Mouse (Mus musculus) MEL (cell line): Measurements from ENCODE around the gene Olfr713. TPM values are rescaled to one million over a fixed set of nuclear protein-coding genes. Genes with fewer than 3 reads are reported as not detected.

Experiments
- DNase-seq: peaks from one replicate; pipeline ENCODE4 v3.0.0; 2011; ENCODE audit warnings: low read depth, low spot score
- H3K27ac ChIP-seq: 2 replicates; pipeline ENCODE4 v1.5.1; 2012; ENCODE audit warnings: low read depth, mild to moderate bottlenecking, control low read depth, low read length, moderate library complexity; ENCODE audit not compliant: control insufficient read depth
- H3K27me3 ChIP-seq, 2 experiments: fragments of 150-350 bp in 1 of 2; sonication (generic) in 1 of 2; 2 replicates each; pipeline ENCODE4 v1.6.1; 2012; ENCODE audit warnings: low read length in 2 of 2, mild to moderate bottlenecking in 2 of 2, improper control_type of control experiment in 1 of 2, moderate library complexity in 1 of 2; ENCODE audit not compliant: insufficient read depth in 2 of 2, control insufficient read depth in 1 of 2
- H3K36me3 ChIP-seq, 2 experiments: 2 replicates each; pipeline ENCODE4 v1.6.1; 2012 to 2014; ENCODE audit warnings: low read length in 2 of 2, improper control_type of control experiment in 1 of 2, inconsistent platforms in 1 of 2, mild to moderate bottlenecking in 1 of 2; ENCODE audit not compliant: insufficient read depth in 2 of 2, control insufficient read depth in 1 of 2
- H3K4me1 ChIP-seq, 2 experiments: fragments of 150-350 bp in 1 of 2; sonication (generic) in 1 of 2; 2 replicates each; pipeline ENCODE4 v1.6.1; 2012; ENCODE audit warnings: low read length in 2 of 2, improper control_type of control experiment in 1 of 2, mild to moderate bottlenecking in 1 of 2; ENCODE audit not compliant: insufficient read depth in 2 of 2, control insufficient read depth in 1 of 2
- H3K4me3 ChIP-seq, 2 experiments: fragments of 150-350 bp in 1 of 2; sonication (generic) in 1 of 2; 2 replicates each; pipeline ENCODE4 v1.5.1; 2012; ENCODE audit warnings: low read depth in 2 of 2, low read length in 2 of 2, mild to moderate bottlenecking in 2 of 2, moderate library complexity in 2 of 2, control low read depth in 1 of 2, improper control_type of control experiment in 1 of 2; ENCODE audit not compliant: control insufficient read depth in 1 of 2, insufficient read depth in 1 of 2
- H3K79me2 ChIP-seq: 2 replicates; pipeline ENCODE4 v1.6.1; 2012; ENCODE audit warnings: mild to moderate bottlenecking, low read length, moderate library complexity; ENCODE audit not compliant: control insufficient read depth, poor library complexity, insufficient read depth
- H3K9ac ChIP-seq: 2 replicates; pipeline ENCODE4 v1.6.1; 2012; ENCODE audit warnings: low read depth, mild to moderate bottlenecking, control low read depth, low read length, moderate library complexity; ENCODE audit not compliant: control insufficient read depth, poor library complexity, severe bottlenecking
- H3K9me3 ChIP-seq: fragments of 150-350 bp; sonication (generic); replicated peaks from 2 replicates; pipeline ENCODE4 v1.6.1; 2012; ENCODE audit warnings: mild to moderate bottlenecking, low read length, improper control_type of control experiment, moderate library complexity; ENCODE audit not compliant: insufficient read depth
- CHD1 ChIP-seq: IDR thresholded peaks from 2 replicates; pipeline ENCODE4 v1.6.1; 2012; ENCODE audit warnings: low read depth, mild to moderate bottlenecking, inconsistent platforms, low read length, improper control_type of control experiment
- CHD2 ChIP-seq: IDR thresholded peaks from 2 replicates; pipeline ENCODE4 v1.6.1; 2011; ENCODE audit warnings: low read length, improper control_type of control experiment
- CTCF ChIP-seq, 3 experiments: IDR thresholded peaks in 2 of 3; conservative IDR thresholded peaks in 1 of 3; 2 replicates each; pipeline ENCODE4 v1.5.1; 2011 to 2012; ENCODE audit warnings: low read length in 3 of 3, low read depth in 2 of 3, mild to moderate bottlenecking in 2 of 3, improper control_type of control experiment in 1 of 3, inconsistent platforms in 1 of 3, mixed read lengths in 1 of 3, moderate library complexity in 1 of 3; ENCODE audit not compliant: control insufficient read depth in 1 of 3, insufficient read depth in 1 of 3, poor library complexity in 1 of 3, severe bottlenecking in 1 of 3
- EP300 ChIP-seq, 2 experiments: IDR thresholded peaks; 2 replicates each; pipeline ENCODE4 v1.6.1; 2011; ENCODE audit warnings: improper control_type of control experiment in 2 of 2, low read length in 2 of 2, low read depth in 1 of 2, mild to moderate bottlenecking in 1 of 2
- ETS1 ChIP-seq: IDR thresholded peaks from 2 replicates; pipeline ENCODE4 v1.6.1; 2012; ENCODE audit warnings: low read depth, mild to moderate bottlenecking, inconsistent platforms, low read length, improper control_type of control experiment, moderate library complexity
- GATA1 ChIP-seq: IDR thresholded peaks from 2 replicates; pipeline ENCODE4 v1.6.1; 2011; ENCODE audit warnings: low read depth, low read length, improper control_type of control experiment
- HCFC1 ChIP-seq: IDR thresholded peaks from 2 replicates; pipeline ENCODE4 v1.6.1; 2012; ENCODE audit warnings: low read depth, mild to moderate bottlenecking, inconsistent platforms, low read length, improper control_type of control experiment, moderate library complexity
- MAX ChIP-seq: IDR thresholded peaks from 2 replicates; pipeline ENCODE4 v1.6.1; 2011; ENCODE audit warnings: low read length, improper control_type of control experiment
- MAZ ChIP-seq: IDR thresholded peaks from 2 replicates; pipeline ENCODE4 v1.6.1; 2012; ENCODE audit warnings: low read depth, mild to moderate bottlenecking, inconsistent platforms, low read length, improper control_type of control experiment
- MXI1 ChIP-seq: IDR thresholded peaks from 2 replicates; pipeline ENCODE4 v1.6.1; 2011; ENCODE audit warnings: mild to moderate bottlenecking, low read depth, low read length, improper control_type of control experiment
- NELFE ChIP-seq: IDR thresholded peaks from 2 replicates; pipeline ENCODE4 v1.6.1; 2011; ENCODE audit warnings: low read depth, low read length, improper control_type of control experiment
- NRF1 ChIP-seq: IDR thresholded peaks from 2 replicates; pipeline ENCODE4 v1.6.1; 2014; ENCODE audit warnings: low read depth, mild to moderate bottlenecking, inconsistent platforms, low read length, improper control_type of control experiment, moderate library complexity; ENCODE audit not compliant: poor library complexity, insufficient read depth, severe bottlenecking
- POLR2AphosphoS2 ChIP-seq: IDR thresholded peaks from 2 replicates; pipeline ENCODE4 v1.6.1; 2011; ENCODE audit warnings: low read length, improper control_type of control experiment
- POLR2AphosphoS5 ChIP-seq: IDR thresholded peaks from 2 replicates; pipeline ENCODE4 v1.6.1; 2012; ENCODE audit warnings: low read depth, borderline replicate concordance, mild to moderate bottlenecking, inconsistent platforms, low read length, moderate library complexity, mixed read lengths
- RAD21 ChIP-seq: IDR thresholded peaks from 2 replicates; pipeline ENCODE4 v1.6.1; 2011; ENCODE audit warnings: mild to moderate bottlenecking, low read depth, low read length, improper control_type of control experiment
- RCOR1 ChIP-seq: IDR thresholded peaks from 2 replicates; pipeline ENCODE4 v1.6.1; 2012; ENCODE audit warnings: low read depth, mild to moderate bottlenecking, inconsistent platforms, low read length, improper control_type of control experiment
- SIN3A ChIP-seq: IDR thresholded peaks from 2 replicates; pipeline ENCODE4 v1.6.1; 2012; ENCODE audit warnings: low read length, improper control_type of control experiment, inconsistent platforms
- SMC3 ChIP-seq: IDR thresholded peaks from 2 replicates; pipeline ENCODE4 v1.6.1; 2011; ENCODE audit warnings: low read depth, low read length, improper control_type of control experiment
- TAL1 ChIP-seq: IDR thresholded peaks from 2 replicates; pipeline ENCODE4 v1.6.1; 2012; ENCODE audit warnings: mild to moderate bottlenecking, inconsistent platforms, low read length, moderate library complexity, mixed read lengths
- TCF12 ChIP-seq: IDR thresholded peaks from 2 replicates; pipeline ENCODE4 v1.6.1; 2014; ENCODE audit warnings: low read depth, mild to moderate bottlenecking, inconsistent platforms, low read length, improper control_type of control experiment, moderate library complexity
- USF2 ChIP-seq, 2 experiments: IDR thresholded peaks; 2 replicates each; pipeline ENCODE4 v1.6.1; 2011 to 2012; ENCODE audit warnings: improper control_type of control experiment in 2 of 2, low read length in 2 of 2, borderline replicate concordance in 1 of 2, inconsistent platforms in 1 of 2, low read depth in 1 of 2, mild to moderate bottlenecking in 1 of 2; ENCODE audit not compliant: insufficient read depth in 1 of 2
- ZC3H11A ChIP-seq: IDR thresholded peaks from 2 replicates; pipeline ENCODE4 v1.6.1; 2012; ENCODE audit warnings: low read depth, mild to moderate bottlenecking, inconsistent platforms, low read length, improper control_type of control experiment
- ZKSCAN1 ChIP-seq: IDR thresholded peaks from 2 replicates; pipeline ENCODE4 v1.6.1; 2012; ENCODE audit warnings: low read depth, mild to moderate bottlenecking, inconsistent platforms, low read length, improper control_type of control experiment, moderate library complexity
- polyA plus RNA-seq, 2 experiments: library from polyadenylated mRNA; stranded (reverse) in 1 of 2; unstranded in 1 of 2; fragments of >175 nt in 1 of 2; fragments of >200 nt in 1 of 2; gene quantifications; 2 replicates each; pipeline versions ENCODE4 v1.2.1 to v1.2.4; 2012; ENCODE audit warnings: low replicate concordance in 2 of 2, low read depth in 1 of 2; ENCODE audit not compliant: insufficient read length in 2 of 2, insufficient read depth in 1 of 2, missing spikeins in 1 of 2
- total RNA-seq: library from RNA; depleted of rRNA; stranded (reverse); fragments of 300-350 nt; gene quantifications from 2 replicates; pipeline ENCODE4 v1.2.3, GENCODE M21; 2012

The Olfr713 gene
- total and polyA plus RNA-seq, 3 experiments, result not detected

DNA sequence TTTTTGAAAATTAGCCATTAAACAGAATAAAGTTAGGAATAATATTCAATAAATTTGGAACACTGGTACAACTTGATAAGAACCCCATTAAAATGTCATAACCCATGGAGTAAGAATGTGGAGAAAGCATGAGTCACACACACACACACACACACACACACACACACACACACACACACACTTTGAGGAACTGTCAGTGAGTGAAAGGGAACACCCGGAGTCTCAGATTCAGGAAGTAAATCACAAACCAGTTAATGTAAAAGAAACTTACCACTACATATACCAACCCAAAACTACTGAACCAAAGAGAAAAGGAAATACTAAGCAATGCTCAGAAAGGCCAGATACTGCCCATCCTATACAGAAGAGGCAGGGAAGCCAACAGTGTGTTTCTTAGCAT lies 13.4 kb downstream of the Olfr713 start:
- Histone ChIP-seq H3K9ac (no peak overlapping the region), H3K9me3 (no peaks in the 10 kb centered on the region)
- TF ChIP-seq NRF1, result no peak
- no peak for TF ChIP-seq TCF12
- no peak for TF ChIP-seq CHD2

DNA sequence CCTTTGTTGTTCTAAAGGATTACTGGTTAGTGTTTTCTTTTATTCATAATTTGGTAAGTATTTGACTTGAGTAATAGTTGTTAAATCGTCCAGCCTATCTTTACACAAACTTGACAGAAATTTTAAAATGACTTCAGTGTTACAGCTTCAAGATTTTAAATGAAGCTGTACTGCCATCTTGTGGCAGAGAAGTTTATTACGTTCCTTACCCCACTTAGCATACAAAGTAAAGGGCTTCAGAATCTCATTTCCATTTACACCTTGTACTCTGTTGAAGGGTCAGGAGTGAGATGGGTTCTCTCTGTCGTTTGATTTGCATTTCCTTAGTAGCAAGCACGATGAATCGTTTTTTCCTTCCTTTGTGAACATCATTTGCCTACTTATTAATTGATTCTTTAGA lies 14.9 kb downstream of the Olfr713 start:
- Histone ChIP-seq H3K27me3 (no peaks in the 10 kb centered on the region), H3K79me2 (no peaks in the 10 kb centered on the region), H3K9me3 (no peaks in the 10 kb centered on the region), H3K27ac (no peak overlapping the region), H3K9ac (no peak overlapping the region), H3K4me3 (no peak overlapping the region), H3K4me1 (no peaks in the 10 kb centered on the region)
- peak; percentile 65 for DNase-seq
- TF ChIP-seq NELFE (no peak), MXI1 (no peak), HCFC1 (no peak), MAX (no peak), ZC3H11A (peak; percentile 82), SMC3 (peak; percentile 85), MAZ (no peak), CTCF (IDR thresholded peaks at IDR 0.05 in 2 of 3, conservative IDR thresholded peaks at IDR 0.05 in 1 of 3; ENCODE audit: control insufficient read depth in 1 of 3, insufficient read depth in 1 of 3, low read depth in 2 of 3, low read length in 3 of 3, poor library complexity in 1 of 3, severe bottlenecking in 1 of 3) (peak in 2 of 3 experiments; percentile 22 to 76; a peak in 3 of 6 replicates), USF2 (IDR thresholded peaks at IDR 0.05; ENCODE audit: borderline replicate concordance in 1 of 2, insufficient read depth in 1 of 2, low read depth in 1 of 2, low read length in 2 of 2) (no peak), RCOR1 (no peak), RAD21 (peak; percentile 85), ETS1 (no peak), SIN3A (no peak), NRF1 (no peak)
- TF ChIP-seq, all 39 proteins: peak for 4
- no peaks in the 10 kb centered on the region for H3K36me3 ChIP-seq

More for the DNA sequence above, 13.4 kb downstream of the Olfr713 start:
- H3K79me2 ChIP-seq, result no peaks in the 10 kb centered on the region
- no peaks in the 10 kb centered on the region for H3K36me3 ChIP-seq
- H3K4me1 ChIP-seq, result no peaks in the 10 kb centered on the region
- peak; percentile 4 for DNase-seq
- H3K27me3 ChIP-seq, result no peaks in the 10 kb centered on the region
- no peak overlapping the region for H3K27ac ChIP-seq
- no peak overlapping the region for H3K4me3 ChIP-seq

DNA sequence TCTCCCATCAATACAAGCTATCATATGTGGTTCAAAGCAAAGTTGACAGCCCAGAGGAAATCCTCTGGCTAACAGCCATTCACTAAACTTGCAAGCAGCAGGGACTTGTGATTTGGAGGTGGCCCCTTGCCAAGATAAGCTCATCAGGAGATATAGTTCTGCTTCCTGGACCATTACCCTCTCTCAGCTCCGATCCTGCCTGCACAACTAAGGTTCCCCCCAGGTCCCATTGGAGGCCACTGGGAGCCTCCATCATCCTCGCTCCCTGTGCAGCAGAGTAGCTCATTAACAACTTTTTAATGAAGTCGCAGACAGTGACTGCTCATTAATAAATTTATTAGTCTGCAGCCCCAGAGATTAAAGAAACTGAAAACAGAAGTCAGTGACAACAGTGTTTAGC lies 16.6 kb downstream of the Olfr713 start:
- peak; percentile 3 for DNase-seq
- Histone ChIP-seq H3K9me3 (no peaks in the 10 kb centered on the region), H3K27ac (no peak overlapping the region), H3K79me2 (no peaks in the 10 kb centered on the region), H3K4me3 (no peak overlapping the region), H3K4me1 (no peaks in the 10 kb centered on the region), H3K36me3 (no peaks in the 10 kb centered on the region), H3K9ac (no peak overlapping the region), H3K27me3 (no peaks in the 10 kb centered on the region)
- TF ChIP-seq NELFE (no peak), ZKSCAN1 (no peak), HCFC1 (no peak), TCF12 (no peak), EP300 (IDR thresholded peaks at IDR 0.05; ENCODE audit: low read depth in 1 of 2, low read length in 2 of 2) (no peak), RAD21 (no peak), USF2 (IDR thresholded peaks at IDR 0.05; ENCODE audit: borderline replicate concordance in 1 of 2, insufficient read depth in 1 of 2, low read depth in 1 of 2, low read length in 2 of 2) (no peak), TAL1 (no peak), MXI1 (no peak), GATA1 (no peak), CHD1 (no peak), MAZ (no peak), NRF1 (no peak), POLR2AphosphoS5 (no peak), POLR2AphosphoS2 (no peak), ETS1 (no peak), SMC3 (no peak)
